9 mouse cellular contexts compared by ENCODE assay signal in genomic region chr3:97032053-97032496, GRCm38 (mm10).
DNase-seq lines count a peak whose midpoint lies in the region; ATAC-seq lines count a peak whose summit lies in the region.
"Had no signal": no experiment of that assay in that cellular context is flagged by ENCODE, and none has a peak within 500 bp of the region (broad histone marks: within the 10 kb centered on the region; RNA-seq: fewer than 3 reads in every experiment).

No protein-coding gene starts in this region.

- ATAC-seq in heart, embryonic 13.5 days (ENCODE audit: extremely low read depth, insufficient number of reproducible peaks, low FRiP score, low TSS enrichment): peak; percentile 38; the same call in 1 of the 2 replicates
- peak; percentile 41; the same call in 1 of the 2 replicates for ATAC-seq in embryonic facial prominence, embryonic 14.5 days (ENCODE audit: low read depth)
- ATAC-seq in limb, embryonic 11.5 days (ENCODE audit: insufficient number of reproducible peaks, low FRiP score, low TSS enrichment, low read depth): 0 out of 2 replicates have a peak, but pooled peaks have one; percentile 17
- ATAC-seq in midbrain, embryonic 16.5 days: 0 out of 2 replicates have a peak, but pooled peaks have one; percentile 14

- peak overlapping the region; percentile 66 for H3K4me2 ChIP-seq in heart, embryonic 13.5 days
- H3K4me2 ChIP-seq in embryonic facial prominence, embryonic 14.5 days (ENCODE audit: low read depth, low read length): peak overlapping the region; percentile 61
- peak overlapping the region; percentile 40 for H3K4me2 ChIP-seq in limb, embryonic 11.5 days (ENCODE audit: low read depth, severe bottlenecking)
- peak overlapping the region; percentile 50 for H3K4me2 ChIP-seq in midbrain, embryonic 16.5 days (ENCODE audit: low read length)

- peaks cover 75% of the 10 kb centered on the region for H3K27me3 ChIP-seq in heart, embryonic 13.5 days (replicated peaks)
- no peaks in the 10 kb centered on the region; the same call in 1 of the 2 replicates for H3K27me3 ChIP-seq in embryonic facial prominence, embryonic 14.5 days (replicated peaks; ENCODE audit: control insufficient read depth, insufficient read depth, low read length)
- H3K27me3 ChIP-seq in limb, embryonic 11.5 days (ENCODE audit: control insufficient read depth, insufficient read depth, low read length): 0 out of 2 replicates have a peak, but pooled peaks cover 4% of the 10 kb centered on the region
- H3K27me3 ChIP-seq in midbrain, embryonic 16.5 days (ENCODE audit: control insufficient read depth, insufficient read depth, low read depth, low read length): no peaks in the 10 kb centered on the region

- peak overlapping the region; percentile 76 for H3K27ac ChIP-seq in heart, embryonic 13.5 days (replicated peaks)
- no peak overlapping the region for H3K27ac ChIP-seq in embryonic facial prominence, embryonic 14.5 days (replicated peaks; ENCODE audit: low read depth, low read length)
- no peak overlapping the region for H3K27ac ChIP-seq in limb, embryonic 11.5 days (replicated peaks; ENCODE audit: low read depth, low read length)
- H3K27ac ChIP-seq in midbrain, embryonic 16.5 days (ENCODE audit: low read length): no peak overlapping the region

- under 1% methylated on average over 10 of the region's 10 CpGs for WGBS in heart, embryonic 13.5 days
- WGBS in embryonic facial prominence, embryonic 14.5 days: under 1% methylated on average over 10 of the region's 10 CpGs
- 2% methylated on average over 10 of the region's 10 CpGs for WGBS in limb, embryonic 11.5 days
- WGBS in midbrain, embryonic 16.5 days: 0% methylated on average over 10 of the region's 10 CpGs

- DNase-seq in heart, postnatal 14 days: no peak
- peak; percentile 63 for DNase-seq in embryonic facial prominence, embryonic 14.5 days (ENCODE audit: low spot score)
- peak; percentile 32 for DNase-seq in limb, embryonic 11.5 days (ENCODE audit: low spot score)
- DNase-seq in spleen, postnatal 14 days (ENCODE audit: low spot score in 2 of 2): no peak
- no peak for DNase-seq in layer of hippocampus, postnatal 10 days (ENCODE audit: low spot score in 2 of 2)
- DNase-seq in cerebellum, adult 9-10 months: no peak

- H3K9me3 ChIP-seq in heart, embryonic 13.5 days: 0 out of 2 replicates have a peak, but pooled peaks cover 4% of the 10 kb centered on the region
- no peaks in the 10 kb centered on the region for H3K9me3 ChIP-seq in embryonic facial prominence, embryonic 14.5 days (ENCODE audit: control insufficient read depth, low read length)
- no peaks in the 10 kb centered on the region for H3K9me3 ChIP-seq in limb, embryonic 11.5 days (ENCODE audit: control insufficient read depth, low read length)
- no peaks in the 10 kb centered on the region for H3K9me3 ChIP-seq in midbrain, embryonic 16.5 days (replicated peaks; ENCODE audit: control insufficient read depth, low read length, poor library complexity, severe bottlenecking)
- H3K9me3 ChIP-seq: G1E had no signal

- H3K36me3 ChIP-seq in heart, embryonic 13.5 days: no peaks in the 10 kb centered on the region
- H3K36me3 ChIP-seq in embryonic facial prominence, embryonic 14.5 days (ENCODE audit: control insufficient read depth, insufficient read depth, low read length): no peaks in the 10 kb centered on the region
- no peaks in the 10 kb centered on the region for H3K36me3 ChIP-seq in limb, embryonic 11.5 days (ENCODE audit: control insufficient read depth, insufficient read depth, low read length)
- no peaks in the 10 kb centered on the region for H3K36me3 ChIP-seq in midbrain, embryonic 16.5 days (ENCODE audit: control insufficient read depth, insufficient read depth, low read length)
- H3K36me3 ChIP-seq: G1E had no signal

- intact Hi-C loops in heart, postnatal 14 days (cut with DNase I): no loop called here

- peak overlapping the region; percentile 49 for H3K4me3 ChIP-seq in heart, embryonic 13.5 days
- H3K4me3 ChIP-seq in embryonic facial prominence, embryonic 14.5 days (ENCODE audit: low read depth, low read length): peak overlapping the region; percentile 36
- H3K4me3 ChIP-seq in limb, embryonic 11.5 days (ENCODE audit: low read depth, low read length): peak overlapping the region; percentile 10; the same call in 1 of the 2 replicates
- peak overlapping the region; percentile 25 for H3K4me3 ChIP-seq in midbrain, embryonic 16.5 days (ENCODE audit: low read depth, low read length)

- H3K4me1 ChIP-seq in heart, embryonic 13.5 days: peaks cover 51% of the 10 kb centered on the region
- H3K4me1 ChIP-seq in embryonic facial prominence, embryonic 14.5 days (ENCODE audit: control insufficient read depth, insufficient read depth, low read length): peaks cover 8% of the 10 kb centered on the region
- H3K4me1 ChIP-seq in limb, embryonic 11.5 days (ENCODE audit: control insufficient read depth, insufficient read depth, low read length): no peaks in the 10 kb centered on the region
- H3K4me1 ChIP-seq in midbrain, embryonic 16.5 days (ENCODE audit: control insufficient read depth, insufficient read depth, low read length): 0 out of 2 replicates have a peak, but pooled peaks cover 2% of the 10 kb centered on the region

- peak overlapping the region; percentile 77 for H3K9ac ChIP-seq in heart, embryonic 13.5 days
- H3K9ac ChIP-seq in embryonic facial prominence, embryonic 14.5 days (ENCODE audit: low read depth, low read length): peak overlapping the region; percentile 54
- peak overlapping the region; percentile 18; the same call in 1 of the 2 replicates for H3K9ac ChIP-seq in limb, embryonic 11.5 days (ENCODE audit: low read length)
- peak overlapping the region; percentile 8; the same call in 1 of the 2 replicates for H3K9ac ChIP-seq in midbrain, embryonic 16.5 days (ENCODE audit: low read depth, low read length)

Comparison
In these comparisons a context has a peak if more than half of its experiments do, and no peak if none do; other contexts are left out.
1. H3K9ac ChIP-seq: peak in every context shown above with its lines; median percentile 77 in heart, embryonic 13.5 days; 54 in embryonic facial prominence, embryonic 14.5 days; 18 in limb, embryonic 11.5 days; 8 in midbrain, embryonic 16.5 days.
2. DNase-seq: peak in embryonic facial prominence, embryonic 14.5 days (single experiment) and limb, embryonic 11.5 days (single experiment); none in heart, postnatal 14 days (0 of 2), spleen, postnatal 14 days (0 of 2), layer of hippocampus, postnatal 10 days (0 of 2) and cerebellum, adult 9-10 months (single experiment).
3. Peak in every context shown above with its lines, with median percentiles within 50 percentile points of each other: ATAC-seq, H3K4me2 ChIP-seq and H3K4me3 ChIP-seq.